Mouse (Mus musculus) stomach, embryonic 15.5 days (tissue): ENCODE data around the gene Nav2. TPM values are rescaled to one million over a fixed set of nuclear protein-coding genes. Genes with fewer than 3 reads are reported as not detected.

ENCODE experiments used
- ATAC-seq: fragments of 200-750 bp; cut with Nextera tagmentation; 2 replicates; pipeline ENCODE4 v1.8.0; 2017; ENCODE audit warnings: low read depth, moderate number of reproducible peaks, moderate TSS enrichment; ENCODE audit not compliant: insufficient read depth, low FRiP score
- H3K27ac ChIP-seq: fragments of 300-500 bp; sonication (generic); 2 replicates; pipeline ENCODE4 v1.5.1; 2015; ENCODE audit warnings: mild to moderate bottlenecking, inconsistent platforms
- H3K27me3 ChIP-seq: fragments of 300-500 bp; sonication (generic); replicated peaks from 2 replicates; pipeline ENCODE4 v1.6.1; 2015; ENCODE audit warnings: inconsistent platforms
- H3K36me3 ChIP-seq: fragments of 300-500 bp; sonication (generic); 2 replicates; pipeline ENCODE4 v1.6.1; 2015; ENCODE audit warnings: inconsistent platforms
- H3K4me1 ChIP-seq: fragments of 300-500 bp; sonication (generic); 2 replicates; pipeline ENCODE4 v1.6.1; 2015; ENCODE audit warnings: inconsistent platforms
- H3K4me2 ChIP-seq: fragments of 300-500 bp; sonication (generic); 2 replicates; pipeline ENCODE4 v1.6.1; 2015; ENCODE audit warnings: mild to moderate bottlenecking, inconsistent platforms
- H3K4me3 ChIP-seq: fragments of 300-500 bp; sonication (generic); replicated peaks from 2 replicates; pipeline ENCODE4 v1.5.1; 2015; ENCODE audit warnings: inconsistent platforms
- H3K9ac ChIP-seq: fragments of 300-500 bp; sonication (generic); 2 replicates; pipeline ENCODE4 v1.6.1; 2015; ENCODE audit warnings: inconsistent platforms
- H3K9me3 ChIP-seq: fragments of 300-500 bp; sonication (generic); 2 replicates; pipeline ENCODE4 v1.6.1; 2016; ENCODE audit warnings: inconsistent platforms
- WGBS: fragments of 180-500 bp; shearing (Covaris S2); methylation state at CpG from one replicate; pipeline ENCODE4 v1.1.7; 2015; 5-methylcytosine and 5-hydroxymethylcytosine counted together
- polyA plus RNA-seq: library from polyadenylated mRNA; unstranded; fragments of >200 nt; fragmentation: Nextera tagmentation; extraction: Ambion mirVana; gene quantifications from 2 replicates; pipeline ENCODE4 v1.2.1, GENCODE M21; 2015

Gene Nav2
- polyA plus RNA-seq, 1 experiment from 2014 or later = 20.4 TPM

- no peak overlapping the region for H3K4me3 ChIP-seq
- H3K27ac ChIP-seq = no peak overlapping the region
- ATAC-seq = no peak
- no peaks in the 10 kb centered on the region for H3K27me3 ChIP-seq
- 77% methylated on average over 2 of the region's 2 CpGs for WGBS
- H3K9ac ChIP-seq = no peak overlapping the region
- H3K36me3 ChIP-seq = peaks cover 33% of the 10 kb centered on the region
- H3K4me1 ChIP-seq = no peaks in the 10 kb centered on the region
- H3K4me2 ChIP-seq = no peak overlapping the region
- no peaks in the 10 kb centered on the region for H3K9me3 ChIP-seq
These were observed 668.6 kb downstream of the Nav2 start for GRCm38 (mm10) chr7:49577096-49577495.

GRCm38 (mm10) chr7:49581951-49582350 is 673.4 kb downstream of the Nav2 start:
- Histone ChIP-seq H3K9me3 (no peaks in the 10 kb centered on the region), H3K27ac (no peak overlapping the region), H3K4me3 (no peak overlapping the region), H3K27me3 (no peaks in the 10 kb centered on the region), H3K9ac (no peak overlapping the region), H3K4me1 (no peaks in the 10 kb centered on the region), H3K4me2 (no peak overlapping the region), H3K36me3 (peaks cover 45% of the 10 kb centered on the region)
- WGBS = 85% methylated on average over 2 of the region's 2 CpGs
- no peak for ATAC-seq

GRCm38 (mm10) chr7:49582551-49582950 is 674.0 kb downstream of the Nav2 start:
- Histone ChIP-seq H3K4me1 (no peaks in the 10 kb centered on the region), H3K36me3 (peaks cover 44% of the 10 kb centered on the region), H3K27ac (no peak overlapping the region), H3K27me3 (no peaks in the 10 kb centered on the region), H3K9me3 (no peaks in the 10 kb centered on the region), H3K4me3 (no peak overlapping the region), H3K4me2 (no peak overlapping the region), H3K9ac (no peak overlapping the region)
- WGBS = 70% methylated on average over 7 of the region's 7 CpGs
- no peak for ATAC-seq

GRCm38 (mm10) chr7:49583176-49583575 is 674.7 kb downstream of the Nav2 start:
- H3K27ac ChIP-seq = no peak overlapping the region
- no peaks in the 10 kb centered on the region for H3K27me3 ChIP-seq
- H3K4me3 ChIP-seq = no peak overlapping the region
- no peak overlapping the region for H3K9ac ChIP-seq
- peaks cover 45% of the 10 kb centered on the region for H3K36me3 ChIP-seq
- H3K4me1 ChIP-seq = no peaks in the 10 kb centered on the region
- no peak overlapping the region for H3K4me2 ChIP-seq
- no peaks in the 10 kb centered on the region for H3K9me3 ChIP-seq
- 92% methylated on average over 6 of the region's 6 CpGs for WGBS
- no peak for ATAC-seq

GRCm38 (mm10) chr7:49586530-49587120 is 678.1 kb downstream of the Nav2 start:
- H3K36me3 ChIP-seq = peaks cover 46% of the 10 kb centered on the region
- WGBS = 73% methylated on average over 5 of the region's 5 CpGs
- no peaks in the 10 kb centered on the region for H3K4me1 ChIP-seq
- H3K27me3 ChIP-seq = no peaks in the 10 kb centered on the region
- H3K4me2 ChIP-seq = no peak overlapping the region
- H3K9ac ChIP-seq = no peak overlapping the region
- H3K9me3 ChIP-seq = no peaks in the 10 kb centered on the region
- H3K27ac ChIP-seq = no peak overlapping the region
- no peak overlapping the region for H3K4me3 ChIP-seq
- no peak for ATAC-seq

GRCm38 (mm10) chr7:49589635-49590034 is 681.1 kb downstream of the Nav2 start:
- no peak overlapping the region for H3K27ac ChIP-seq
- H3K4me2 ChIP-seq = no peak overlapping the region
- H3K9me3 ChIP-seq = no peaks in the 10 kb centered on the region
- no peaks in the 10 kb centered on the region for H3K4me1 ChIP-seq
- ATAC-seq = no peak
- WGBS = 88% methylated on average over 8 of the region's 8 CpGs
- peaks cover 36% of the 10 kb centered on the region; the same call in 1 of the 2 replicates for H3K36me3 ChIP-seq
- no peak overlapping the region for H3K9ac ChIP-seq
- H3K27me3 ChIP-seq = no peaks in the 10 kb centered on the region
- H3K4me3 ChIP-seq = no peak overlapping the region

GRCm38 (mm10) chr7:49597776-49598175 is 689.3 kb downstream of the Nav2 start:
- no peak overlapping the region for H3K4me3 ChIP-seq
- H3K27me3 ChIP-seq = no peaks in the 10 kb centered on the region
- 81% methylated on average over 3 of the region's 3 CpGs for WGBS
- H3K4me1 ChIP-seq = no peaks in the 10 kb centered on the region
- H3K27ac ChIP-seq = no peak overlapping the region
- no peak for ATAC-seq
- no peaks in the 10 kb centered on the region for H3K9me3 ChIP-seq
- H3K4me2 ChIP-seq = no peak overlapping the region
- peaks cover 31% of the 10 kb centered on the region for H3K36me3 ChIP-seq
- H3K9ac ChIP-seq = no peak overlapping the region

GRCm38 (mm10) chr7:49598225-49598624 is 689.7 kb downstream of the Nav2 start:
- H3K36me3 ChIP-seq = peaks cover 31% of the 10 kb centered on the region

GRCm38 (mm10) chr7:49599950-49600349 is 691.4 kb downstream of the Nav2 start:
- H3K36me3 ChIP-seq = peaks cover 21% of the 10 kb centered on the region
- no peak for ATAC-seq
- H3K27ac ChIP-seq = no peak overlapping the region
- H3K4me3 ChIP-seq = no peak overlapping the region
- no peaks in the 10 kb centered on the region for H3K27me3 ChIP-seq
- 82% methylated on average over 3 of the region's 3 CpGs for WGBS
- H3K9me3 ChIP-seq = no peaks in the 10 kb centered on the region
- no peaks in the 10 kb centered on the region for H3K4me1 ChIP-seq
- H3K4me2 ChIP-seq = no peak overlapping the region
- H3K9ac ChIP-seq = no peak overlapping the region

More at GRCm38 (mm10) chr7:49598225-49598624, 689.7 kb downstream of the Nav2 start:
- Histone ChIP-seq H3K27me3 (no peaks in the 10 kb centered on the region), H3K9ac (no peak overlapping the region), H3K4me2 (no peak overlapping the region), H3K4me3 (no peak overlapping the region), H3K4me1 (no peaks in the 10 kb centered on the region), H3K27ac (no peak overlapping the region), H3K9me3 (no peaks in the 10 kb centered on the region)
- 93% methylated on average over 13 of the region's 13 CpGs for WGBS
- ATAC-seq = no peak

GRCm38 (mm10) chr7:49601191-49601975 is 692.9 kb downstream of the Nav2 start:
- H3K4me3 ChIP-seq = no peak overlapping the region
- H3K4me2 ChIP-seq = no peak overlapping the region
- no peaks in the 10 kb centered on the region for H3K27me3 ChIP-seq
- peak overlapping the region; percentile 16; the same call in 1 of the 2 replicates for H3K27ac ChIP-seq
- no peaks in the 10 kb centered on the region for H3K4me1 ChIP-seq
- no peak overlapping the region for H3K9ac ChIP-seq
- WGBS = 47% methylated on average over 13 of the region's 13 CpGs
- peaks cover 21% of the 10 kb centered on the region for H3K36me3 ChIP-seq
- peak; percentile 44; the same call in 1 of the 2 replicates for ATAC-seq
- H3K9me3 ChIP-seq = no peaks in the 10 kb centered on the region

- Histone ChIP-seq H3K27ac (no peak overlapping the region), H3K4me2 (no peak overlapping the region), H3K4me1 (no peaks in the 10 kb centered on the region), H3K4me3 (no peak overlapping the region), H3K9me3 (no peaks in the 10 kb centered on the region), H3K9ac (no peak overlapping the region), H3K27me3 (no peaks in the 10 kb centered on the region), H3K36me3 (peaks cover 10% of the 10 kb centered on the region; the same call in 1 of the 2 replicates)
- no peak for ATAC-seq
- WGBS = 88% methylated on average over 14 of the region's 14 CpGs
These were observed 695.7 kb downstream of the Nav2 start for GRCm38 (mm10) chr7:49604244-49604643.

- WGBS = 86% methylated on average over 15 of the region's 15 CpGs
- no peak for ATAC-seq
- Histone ChIP-seq H3K9ac (no peak overlapping the region), H3K36me3 (peaks cover 6% of the 10 kb centered on the region; the same call in 1 of the 2 replicates), H3K4me3 (no peak overlapping the region), H3K9me3 (no peaks in the 10 kb centered on the region), H3K4me1 (no peaks in the 10 kb centered on the region), H3K4me2 (no peak overlapping the region), H3K27ac (no peak overlapping the region), H3K27me3 (no peaks in the 10 kb centered on the region)
These were observed 696.7 kb downstream of the Nav2 start for GRCm38 (mm10) chr7:49604965-49605795.
